Mouse (Mus musculus) myocyte (in vitro differentiated cells): ENCODE measurements around the gene Samhd1. TPM values are rescaled to one million over a fixed set of nuclear protein-coding genes. Genes with fewer than 3 reads are reported as not detected.

ENCODE experiments used
- H3K27me3 ChIP-seq: one replicate; pipeline ENCODE4 v1.6.1; 2011; ENCODE audit not compliant: control insufficient read depth, insufficient read depth, insufficient read length
- H3K36me3 ChIP-seq: one replicate; pipeline ENCODE4 v1.6.1; 2011; ENCODE audit not compliant: control insufficient read depth, insufficient read depth
- H3K4me2 ChIP-seq: one replicate; pipeline ENCODE4 v1.6.1; 2011; ENCODE audit warnings: low read depth, control low read depth
- H3K4me3 ChIP-seq: one replicate; pipeline ENCODE4 v1.5.1; 2011; ENCODE audit warnings: mild to moderate bottlenecking, control low read depth, moderate library complexity
- H3K79me2 ChIP-seq: one replicate; pipeline ENCODE4 v1.6.1; 2011; ENCODE audit not compliant: control insufficient read depth, insufficient read depth
- H3ac ChIP-seq: one replicate; pipeline ENCODE4 v1.6.1; 2011; ENCODE audit not compliant: control insufficient read depth, insufficient read length
- CEBPB ChIP-seq: IDR thresholded peaks from 2 replicates; pipeline ENCODE4 v1.6.1; 2011; ENCODE audit warnings: mild to moderate bottlenecking, moderate library complexity; ENCODE audit not compliant: poor library complexity, insufficient read depth, severe bottlenecking
- E2F4 ChIP-seq: IDR thresholded peaks from one replicate; pipeline ENCODE4 v1.6.1; 2011; ENCODE audit warnings: mild to moderate bottlenecking, control low read depth, moderate library complexity; ENCODE audit not compliant: insufficient read depth
- MAX ChIP-seq: IDR thresholded peaks from one replicate; pipeline ENCODE4 v1.6.1; 2011; ENCODE audit warnings: low read depth, mild to moderate bottlenecking, control low read depth
- MYOD1 ChIP-seq, 3 experiments: IDR thresholded peaks; one replicate each; pipeline ENCODE4 v1.6.1; 2011; ENCODE audit warnings: control low read depth in 2 of 3, low read depth in 2 of 3, mild to moderate bottlenecking in 2 of 3, moderate library complexity in 1 of 3; ENCODE audit not compliant: insufficient read length in 2 of 3, control insufficient read depth in 1 of 3
- MYOG ChIP-seq, 3 experiments: IDR thresholded peaks; one replicate each; pipeline ENCODE4 v1.6.1; 2011; ENCODE audit warnings: control low read depth in 2 of 3, low read depth in 2 of 3, mild to moderate bottlenecking in 2 of 3; ENCODE audit not compliant: insufficient read length in 2 of 3, control insufficient read depth in 1 of 3, insufficient read depth in 1 of 3
- POLR2A ChIP-seq: IDR thresholded peaks from one replicate; pipeline ENCODE4 v1.6.1; 2011; ENCODE audit warnings: low read depth, mild to moderate bottlenecking, control low read depth, moderate library complexity; ENCODE audit not compliant: insufficient read length
- POLR2AphosphoS2 ChIP-seq: IDR thresholded peaks from one replicate; pipeline ENCODE4 v1.6.1; 2011; ENCODE audit warnings: low read depth, control low read depth; ENCODE audit not compliant: insufficient read length
- REST ChIP-seq: IDR thresholded peaks from one replicate; pipeline ENCODE4 v1.6.1; 2011; ENCODE audit warnings: mild to moderate bottlenecking, control low read depth, moderate library complexity; ENCODE audit not compliant: insufficient read depth, insufficient read length
- SRF ChIP-seq: IDR thresholded peaks from one replicate; pipeline ENCODE4 v1.6.1; 2011; ENCODE audit warnings: low read depth; ENCODE audit not compliant: control insufficient read depth, insufficient read length
- TCF12 ChIP-seq: IDR thresholded peaks from one replicate; pipeline ENCODE4 v1.6.1; 2011; ENCODE audit warnings: mild to moderate bottlenecking, control low read depth; ENCODE audit not compliant: poor library complexity, insufficient read depth, severe bottlenecking
- TCF3 ChIP-seq: IDR thresholded peaks from one replicate; pipeline ENCODE4 v1.6.1; 2011; ENCODE audit warnings: low read depth, control low read depth; ENCODE audit not compliant: insufficient read length
- USF1 ChIP-seq: IDR thresholded peaks from one replicate; pipeline ENCODE4 v1.6.1; 2011; ENCODE audit warnings: low read depth, mild to moderate bottlenecking, control low read depth, moderate library complexity
- polyA plus RNA-seq: library from polyadenylated mRNA; unstranded; fragments of >200 nt; fragmentation: generic; extraction: Trizol; gene quantifications from one replicate; pipeline ENCODE4 v1.2.1, GENCODE M21; 2012; ENCODE audit warnings: missing spikeins

Gene Samhd1
- polyA plus RNA-seq, 1 experiment = 14.0 TPM

- H3K4me3 ChIP-seq = no peak overlapping the region
- no peak overlapping the region for H3ac ChIP-seq
- no peak overlapping the region for H3K4me2 ChIP-seq
These were observed 5.4 kb downstream of the Samhd1 start for GRCm38 (mm10) chr2:157129601-157130164.

GRCm38 (mm10) chr2:157129096-157129495, 6.0 kb downstream of the Samhd1 start:
- H3ac ChIP-seq = no peak overlapping the region
- H3K79me2 ChIP-seq = peaks cover 9% of the 10 kb centered on the region
- H3K36me3 ChIP-seq = peaks cover 4% of the 10 kb centered on the region
- H3K27me3 ChIP-seq = no peaks in the 10 kb centered on the region
- TF ChIP-seq TCF12 = no peak
- no peak for TF ChIP-seq E2F4
- TF ChIP-seq TCF3 = no peak
- no peak for TF ChIP-seq SRF
- no peak for TF ChIP-seq POLR2AphosphoS2
- TF ChIP-seq MYOD1 (IDR thresholded peaks at IDR 0.05; ENCODE audit: control insufficient read depth in 1 of 3, insufficient read length in 2 of 3, low read depth in 2 of 3) = no peak
- TF ChIP-seq MAX = no peak
- TF ChIP-seq CEBPB = no peak
- TF ChIP-seq POLR2A = no peak
- TF ChIP-seq REST = no peak
- TF ChIP-seq USF1 = no peak
- TF ChIP-seq MYOG (IDR thresholded peaks at IDR 0.05; ENCODE audit: control insufficient read depth in 1 of 3, insufficient read depth in 1 of 3, insufficient read length in 2 of 3, low read depth in 2 of 3) = no peak
- H3K4me2 ChIP-seq = no peak overlapping the region
- no peak overlapping the region for H3K4me3 ChIP-seq

More at GRCm38 (mm10) chr2:157129601-157130164, 5.4 kb downstream of the Samhd1 start:
- Histone ChIP-seq H3K36me3 (peaks cover 4% of the 10 kb centered on the region), H3K79me2 (peaks cover 13% of the 10 kb centered on the region), H3K27me3 (no peaks in the 10 kb centered on the region)
- no peak for TF ChIP-seq MYOG (IDR thresholded peaks at IDR 0.05; ENCODE audit: control insufficient read depth in 1 of 3, insufficient read depth in 1 of 3, insufficient read length in 2 of 3, low read depth in 2 of 3)
- TF ChIP-seq MYOD1 (IDR thresholded peaks at IDR 0.05; ENCODE audit: control insufficient read depth in 1 of 3, insufficient read length in 2 of 3, low read depth in 2 of 3) = no peak
- no peak for TF ChIP-seq USF1
- TF ChIP-seq CEBPB = no peak
- no peak for TF ChIP-seq SRF
- TF ChIP-seq POLR2AphosphoS2 = no peak
- no peak for TF ChIP-seq E2F4

- H3K27me3 ChIP-seq = no peaks in the 10 kb centered on the region
- H3K4me2 ChIP-seq = no peak overlapping the region
- no peak overlapping the region for H3ac ChIP-seq
- no peak overlapping the region for H3K4me3 ChIP-seq
- peaks cover 4% of the 10 kb centered on the region for H3K36me3 ChIP-seq
- no peak for TF ChIP-seq TCF12
- TF ChIP-seq MAX = no peak
- TF ChIP-seq MYOD1 (IDR thresholded peaks at IDR 0.05; ENCODE audit: control insufficient read depth in 1 of 3, insufficient read length in 2 of 3, low read depth in 2 of 3) = peak in 1 of 3 experiments; percentile 6
- TF ChIP-seq CEBPB = no peak
- no peak for TF ChIP-seq MYOG (IDR thresholded peaks at IDR 0.05; ENCODE audit: control insufficient read depth in 1 of 3, insufficient read depth in 1 of 3, insufficient read length in 2 of 3, low read depth in 2 of 3)
- H3K79me2 ChIP-seq = peaks cover 4% of the 10 kb centered on the region
These were observed 7.0 kb downstream of the Samhd1 start for GRCm38 (mm10) chr2:157128072-157128471.

GRCm38 (mm10) chr2:157127370-157127769, 7.7 kb downstream of the Samhd1 start:
- Histone ChIP-seq H3ac (no peak overlapping the region), H3K4me2 (no peak overlapping the region), H3K79me2 (no peaks in the 10 kb centered on the region), H3K27me3 (no peaks in the 10 kb centered on the region), H3K36me3 (peaks cover 8% of the 10 kb centered on the region), H3K4me3 (no peak overlapping the region)
- TF ChIP-seq MAX = no peak
- no peak for TF ChIP-seq E2F4
- no peak for TF ChIP-seq USF1
- TF ChIP-seq POLR2A = no peak
- TF ChIP-seq CEBPB = no peak
- no peak for TF ChIP-seq TCF12

- Histone ChIP-seq H3K4me2 (no peak overlapping the region), H3K4me3 (no peak overlapping the region), H3K27me3 (no peaks in the 10 kb centered on the region), H3ac (no peak overlapping the region), H3K79me2 (no peaks in the 10 kb centered on the region), H3K36me3 (peaks cover 8% of the 10 kb centered on the region)
- no peak for TF ChIP-seq REST
- no peak for TF ChIP-seq TCF3
- no peak for TF ChIP-seq POLR2AphosphoS2
- TF ChIP-seq E2F4 = no peak
- TF ChIP-seq POLR2A = no peak
- no peak for TF ChIP-seq USF1
- TF ChIP-seq MYOD1 (IDR thresholded peaks at IDR 0.05; ENCODE audit: control insufficient read depth in 1 of 3, insufficient read length in 2 of 3, low read depth in 2 of 3) = no peak
- no peak for TF ChIP-seq MAX
- no peak for TF ChIP-seq CEBPB
- TF ChIP-seq SRF = no peak
- no peak for TF ChIP-seq TCF12
- no peak for TF ChIP-seq MYOG (IDR thresholded peaks at IDR 0.05; ENCODE audit: control insufficient read depth in 1 of 3, insufficient read depth in 1 of 3, insufficient read length in 2 of 3, low read depth in 2 of 3)
These were observed 9.8 kb downstream of the Samhd1 start for GRCm38 (mm10) chr2:157125246-157125645.
